Mouse (Mus musculus) heart, embryonic 14.5 days (tissue): Measurements from ENCODE around the gene Osbpl10. TPM values are rescaled to one million over a fixed set of nuclear protein-coding genes. Genes with fewer than 3 reads are reported as not detected.

ENCODE experiments used
- ATAC-seq: fragments of 200-750 bp; cut with Nextera tagmentation; 2 replicates; pipeline ENCODE4 v1.8.0; 2017; ENCODE audit warnings: low read depth, moderate TSS enrichment; ENCODE audit not compliant: insufficient number of reproducible peaks, insufficient read depth, low FRiP score
- H3K27ac ChIP-seq, 2 experiments: fragments of 200-500 bp in 1 of 2; fragments of 300-500 bp in 1 of 2; sonication (generic) in 1 of 2; replicated peaks in 1 of 2; 2 replicates each; pipeline ENCODE4 v1.5.1; 2012 to 2014; ENCODE audit warnings: low read depth in 2 of 2, low read length in 2 of 2, control low read depth in 1 of 2, mild to moderate bottlenecking in 1 of 2, mixed read lengths in 1 of 2; ENCODE audit not compliant: control insufficient read depth in 1 of 2, insufficient read depth in 1 of 2
- H3K27me3 ChIP-seq: fragments of 300-500 bp; sonication (generic); 2 replicates; pipeline ENCODE4 v1.6.1; 2014; ENCODE audit warnings: mild to moderate bottlenecking, low read length, control low read depth; ENCODE audit not compliant: control insufficient read depth, insufficient read depth
- H3K36me3 ChIP-seq: fragments of 300-500 bp; sonication (generic); 2 replicates; pipeline ENCODE4 v1.6.1; 2014; ENCODE audit warnings: mild to moderate bottlenecking, control low read depth, low read length, mixed read lengths; ENCODE audit not compliant: control insufficient read depth, insufficient read depth
- H3K4me1 ChIP-seq, 2 experiments: fragments of 200-500 bp in 1 of 2; fragments of 300-500 bp in 1 of 2; sonication (generic) in 1 of 2; 2 replicates each; pipeline ENCODE4 v1.6.1; 2012 to 2014; ENCODE audit warnings: low read length in 2 of 2, control low read depth in 1 of 2, mixed read lengths in 1 of 2; ENCODE audit not compliant: control insufficient read depth in 2 of 2, insufficient read depth in 2 of 2
- H3K4me2 ChIP-seq: fragments of 300-500 bp; sonication (generic); 2 replicates; pipeline ENCODE4 v1.6.1; 2014; ENCODE audit warnings: mild to moderate bottlenecking, low read length
- H3K4me3 ChIP-seq, 2 experiments: fragments of 200-500 bp in 1 of 2; fragments of 300-500 bp in 1 of 2; sonication (generic) in 1 of 2; 2 replicates each; pipeline ENCODE4 v1.5.1; 2012 to 2014; ENCODE audit warnings: low read length in 2 of 2, mild to moderate bottlenecking in 2 of 2, control low read depth in 1 of 2, low read depth in 1 of 2, moderate library complexity in 1 of 2; ENCODE audit not compliant: control insufficient read depth in 1 of 2, insufficient read depth in 1 of 2
- H3K9ac ChIP-seq: fragments of 300-500 bp; sonication (generic); 2 replicates; pipeline ENCODE4 v1.6.1; 2014; ENCODE audit warnings: mild to moderate bottlenecking, low read length
- H3K9me3 ChIP-seq: fragments of 300-500 bp; sonication (generic); 2 replicates; pipeline ENCODE4 v1.6.1; 2016; ENCODE audit warnings: low read length, control low read depth; ENCODE audit not compliant: control insufficient read depth
- WGBS: fragments of 180-500 bp; shearing (Covaris S2); extraction: QIAGEN DNeasy Blood & Tissue Kit; methylation state at CpG from one replicate; pipeline ENCODE4 v1.1.7; 2014; 5-methylcytosine and 5-hydroxymethylcytosine counted together
- polyA plus RNA-seq: library from polyadenylated mRNA; unstranded; fragments of >200 nt; fragmentation: Nextera tagmentation; extraction: Ambion mirVana; gene quantifications from 2 replicates; pipeline ENCODE4 v1.2.1, GENCODE M21; 2014

Osbpl10 gene
- polyA plus RNA-seq, 1 experiment from 2014 or later: 2.2 TPM

DNA sequence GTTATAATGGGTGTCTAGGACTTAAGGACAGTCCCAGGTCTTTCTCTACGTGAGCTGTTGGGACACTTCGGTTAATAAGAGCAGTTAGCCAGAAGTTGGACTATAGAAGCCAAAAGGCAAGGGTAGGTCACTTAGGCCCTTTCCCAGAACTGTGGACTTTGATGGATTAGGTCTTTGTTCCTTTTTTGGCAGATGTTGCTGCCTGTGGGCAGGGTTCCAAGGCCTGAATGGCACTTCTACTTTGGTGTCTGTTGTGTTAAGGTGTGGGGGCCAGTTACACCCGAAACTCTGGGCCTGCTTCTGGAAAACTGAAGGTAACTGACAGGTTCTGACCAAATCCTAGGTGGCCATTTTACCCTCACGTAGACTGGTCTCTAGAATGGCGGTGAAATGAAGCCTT is 141.9 kb downstream of the Osbpl10 start:
- 77% methylated on average over 5 of the region's 5 CpGs for WGBS
- Histone ChIP-seq H3K9me3 (no peaks in the 10 kb centered on the region), H3K27me3 (no peaks in the 10 kb centered on the region), H3K4me1 (peaks cover 14 to 15% of the 10 kb centered on the region in 2 experiments), H3K36me3 (no peaks in the 10 kb centered on the region), H3K4me3 (no peak overlapping the region), H3K27ac (peak overlapping the region in 1 of 2 experiments; percentile 21; a peak in 1 of 4 replicates), H3K4me2 (peak overlapping the region; percentile 25; the same call in 1 of the 2 replicates), H3K9ac (no peak overlapping the region)
- ATAC-seq: no peak

DNA sequence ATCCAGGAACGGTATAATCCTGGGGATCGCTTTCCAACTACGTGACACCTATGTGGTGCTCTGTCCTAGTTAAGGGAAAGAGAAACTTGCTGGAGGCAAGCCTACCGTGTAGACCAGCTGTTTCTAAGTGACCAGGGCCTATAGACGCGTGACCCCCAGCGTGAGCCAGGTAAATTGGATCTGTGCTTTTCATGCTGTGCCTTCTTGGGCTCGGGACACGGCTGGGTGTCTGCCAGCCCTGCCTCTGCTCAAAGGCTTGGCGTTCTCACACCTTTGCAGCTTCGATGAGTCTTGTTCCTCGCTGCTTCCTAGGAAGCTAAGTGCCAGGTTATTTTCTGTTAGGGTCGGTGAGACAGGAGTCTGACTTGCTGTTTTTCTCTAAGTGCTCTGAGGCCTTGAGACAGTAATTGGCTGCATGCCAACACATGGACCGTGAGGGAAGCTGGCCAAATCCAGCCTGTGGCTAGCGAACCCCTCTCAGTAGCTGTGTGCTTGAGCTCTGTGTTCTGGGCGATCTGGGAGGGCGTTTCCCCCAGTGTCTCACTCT is 142.4 kb downstream of the Osbpl10 start:
- 43% methylated on average over 17 of the region's 17 CpGs for WGBS
- Histone ChIP-seq H3K4me2 (peak overlapping the region; percentile 25), H3K9me3 (no peaks in the 10 kb centered on the region), H3K4me3 (no peak overlapping the region), H3K27me3 (no peaks in the 10 kb centered on the region), H3K9ac (no peak overlapping the region; the same call in 1 of the 2 replicates), H3K27ac (peak overlapping the region in 1 of 2 experiments; percentile 21; a peak in 2 of 4 replicates), H3K4me1 (peaks cover 14 to 15% of the 10 kb centered on the region in 2 experiments), H3K36me3 (no peaks in the 10 kb centered on the region)
- no peak for ATAC-seq

DNA sequence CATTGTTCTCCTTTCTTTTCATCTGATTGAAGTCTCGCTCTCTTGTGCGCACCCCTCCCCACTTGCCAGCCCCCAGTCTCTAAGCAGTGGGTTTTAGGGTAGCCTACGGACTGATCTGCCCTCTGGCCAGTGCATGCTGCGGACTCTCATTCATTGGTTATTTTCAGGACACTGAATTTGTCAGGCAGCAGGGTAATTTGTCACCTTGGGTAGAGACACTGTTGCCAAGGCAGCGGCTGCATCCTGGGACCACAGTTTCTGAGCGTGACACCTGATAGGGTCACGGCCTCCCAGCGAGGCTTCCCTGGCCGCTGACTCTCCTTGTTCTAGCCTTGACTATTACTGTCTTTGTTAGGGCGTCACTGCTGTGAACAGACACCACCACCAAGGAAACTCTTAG is 149.0 kb downstream of the Osbpl10 start:
- WGBS: 78% methylated on average over 10 of the region's 10 CpGs
- ATAC-seq: no peak

DNA sequence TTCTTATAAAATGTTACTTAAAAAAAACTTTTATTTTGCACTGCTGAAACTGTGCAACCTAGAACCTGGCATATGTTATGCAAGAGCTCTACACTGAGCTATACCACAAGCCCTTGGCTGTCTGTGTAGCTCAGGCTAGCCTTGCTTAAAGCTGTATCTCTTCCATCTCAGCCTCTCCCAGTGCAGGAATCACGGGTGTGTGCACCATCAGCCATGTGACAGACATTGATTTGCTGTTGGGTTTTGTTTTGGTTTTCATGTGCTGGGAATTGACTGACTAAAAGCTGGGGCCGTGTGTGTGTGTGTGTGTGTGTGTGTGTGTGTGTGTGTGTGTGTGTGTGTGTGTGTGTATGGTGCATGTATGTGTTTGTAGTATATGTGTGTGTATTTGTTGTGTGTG is 155.6 kb downstream of the Osbpl10 start:
- WGBS: 46% methylated on average over 2 of the region's 2 CpGs
- H3K4me2 ChIP-seq: no peak overlapping the region
- no peaks in the 10 kb centered on the region for H3K9me3 ChIP-seq
- no peak for ATAC-seq
- H3K9ac ChIP-seq: no peak overlapping the region
- H3K36me3 ChIP-seq: no peaks in the 10 kb centered on the region
- H3K27me3 ChIP-seq: no peaks in the 10 kb centered on the region
- no peak overlapping the region for H3K27ac ChIP-seq
- H3K4me3 ChIP-seq: no peak overlapping the region
- no peaks in the 10 kb centered on the region for H3K4me1 ChIP-seq

More for the DNA sequence above, 149.0 kb downstream of the Osbpl10 start:
- Histone ChIP-seq H3K4me2 (no peak overlapping the region), H3K9ac (no peak overlapping the region), H3K4me3 (no peak overlapping the region), H3K4me1 (no peaks in the 10 kb centered on the region), H3K27ac (no peak overlapping the region), H3K9me3 (no peaks in the 10 kb centered on the region), H3K27me3 (no peaks in the 10 kb centered on the region), H3K36me3 (no peaks in the 10 kb centered on the region)

DNA sequence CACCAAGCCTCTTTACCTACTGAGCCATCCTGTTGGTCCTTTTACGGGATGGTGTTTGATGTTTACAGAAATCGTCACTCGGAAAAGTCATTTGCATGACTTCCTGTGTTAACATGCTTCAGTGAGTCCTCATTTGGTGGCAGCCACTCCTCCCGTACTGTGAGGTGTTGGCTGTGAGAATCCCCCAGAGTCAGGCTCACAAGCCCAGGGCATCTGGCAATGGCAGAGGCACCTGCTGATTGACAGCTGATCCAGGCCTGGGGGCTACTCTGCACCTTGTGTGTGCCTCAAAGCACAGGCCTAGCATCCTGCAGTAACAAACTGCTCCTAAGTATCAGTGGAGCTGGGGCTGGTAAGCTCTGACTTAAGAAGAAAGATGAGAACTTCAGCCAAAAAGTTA is 156.4 kb downstream of the Osbpl10 start:
- WGBS: 71% methylated on average over 4 of the region's 4 CpGs

DNA sequence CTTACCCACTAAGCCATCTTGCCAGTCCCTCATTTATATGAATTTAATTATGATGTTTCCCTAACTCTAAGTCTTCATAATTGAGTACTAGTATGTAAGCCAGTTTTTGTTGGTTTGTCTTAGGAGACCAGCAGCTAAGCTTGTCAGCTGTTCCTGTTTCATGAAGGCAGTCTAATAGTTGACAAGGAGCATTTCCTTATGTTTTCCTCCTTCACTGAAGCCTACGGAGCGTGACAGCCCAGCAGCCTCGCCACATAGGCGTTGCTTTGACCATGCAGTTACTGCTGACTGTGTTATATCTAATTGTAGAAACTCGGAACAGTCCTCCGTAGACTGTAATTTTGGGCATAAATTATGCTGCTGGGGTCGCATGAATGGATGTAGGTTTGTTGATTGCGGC is 157.0 kb downstream of the Osbpl10 start:
- H3K4me3 ChIP-seq: no peak overlapping the region
- no peaks in the 10 kb centered on the region for H3K4me1 ChIP-seq
- no peaks in the 10 kb centered on the region for H3K36me3 ChIP-seq
- no peak overlapping the region for H3K4me2 ChIP-seq
- WGBS: 84% methylated on average over 8 of the region's 8 CpGs
- ATAC-seq: no peak
- no peaks in the 10 kb centered on the region for H3K27me3 ChIP-seq
- no peak overlapping the region for H3K27ac ChIP-seq
- H3K9me3 ChIP-seq: no peaks in the 10 kb centered on the region
- H3K9ac ChIP-seq: no peak overlapping the region

More for the DNA sequence above, 156.4 kb downstream of the Osbpl10 start:
- no peaks in the 10 kb centered on the region for H3K27me3 ChIP-seq
- no peak overlapping the region for H3K4me3 ChIP-seq
- H3K4me1 ChIP-seq: no peaks in the 10 kb centered on the region
- no peaks in the 10 kb centered on the region for H3K9me3 ChIP-seq
- no peak overlapping the region for H3K4me2 ChIP-seq
- no peak overlapping the region for H3K27ac ChIP-seq
- H3K36me3 ChIP-seq: no peaks in the 10 kb centered on the region
- no peak overlapping the region for H3K9ac ChIP-seq
- no peak for ATAC-seq

DNA sequence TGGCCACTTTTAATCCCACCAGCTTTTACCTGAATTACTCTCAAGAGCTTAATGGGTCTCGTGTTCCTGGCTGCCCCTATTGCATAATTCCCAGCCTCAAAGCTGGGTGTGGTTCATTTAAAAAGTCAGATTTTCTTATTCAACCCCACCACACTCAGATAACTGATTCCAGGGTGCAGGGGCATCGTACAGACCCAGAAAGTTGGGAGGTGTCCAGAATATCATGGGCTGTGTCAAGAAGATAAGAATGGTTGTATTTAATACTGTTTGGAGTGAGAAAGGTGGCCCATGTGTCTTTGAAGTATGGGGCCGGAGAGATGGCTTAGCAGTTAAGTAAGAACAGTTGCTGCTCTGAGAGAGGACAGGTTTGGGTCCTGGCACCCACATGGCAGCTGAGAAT is 159.5 kb downstream of the Osbpl10 start:
- H3K27ac ChIP-seq: no peak overlapping the region
- H3K9me3 ChIP-seq: no peaks in the 10 kb centered on the region
- no peaks in the 10 kb centered on the region for H3K4me1 ChIP-seq
- H3K4me3 ChIP-seq: no peak overlapping the region
- H3K36me3 ChIP-seq: no peaks in the 10 kb centered on the region
- no peaks in the 10 kb centered on the region for H3K27me3 ChIP-seq
- H3K9ac ChIP-seq: no peak overlapping the region
- H3K4me2 ChIP-seq: no peak overlapping the region
- no peak for ATAC-seq
- WGBS: 70% methylated on average over 3 of the region's 3 CpGs
